Mouse (Mus musculus) kidney, adult 2 months (tissue): ENCODE measurements around the gene Nsl1. TPM values are rescaled to one million over a fixed set of nuclear protein-coding genes. Genes with fewer than 3 reads are reported as not detected.

ENCODE experiments used
- DNase-seq: peaks from one replicate; pipeline ENCODE4 v3.0.0; 2021
- H3K27ac ChIP-seq: fragments of 200-500 bp; 2 replicates; pipeline ENCODE4 v1.5.1; 2012; ENCODE audit warnings: low read depth, low read length, control low read depth, inconsistent platforms; ENCODE audit not compliant: insufficient read depth
- H3K27me3 ChIP-seq: fragments of 200-500 bp; replicated peaks from 2 replicates; pipeline ENCODE4 v1.6.1; 2012; ENCODE audit warnings: mild to moderate bottlenecking, moderate library complexity, low read length, inconsistent platforms; ENCODE audit not compliant: control insufficient read depth, insufficient read depth
- H3K36me3 ChIP-seq: fragments of 200-500 bp; 2 replicates; pipeline ENCODE4 v1.6.1; 2012; ENCODE audit warnings: mild to moderate bottlenecking, moderate library complexity, low read length, inconsistent platforms; ENCODE audit not compliant: control insufficient read depth, insufficient read depth
- H3K4me1 ChIP-seq: fragments of 200-500 bp; 2 replicates; pipeline ENCODE4 v1.6.1; 2011; ENCODE audit warnings: low read length; ENCODE audit not compliant: control insufficient read depth, insufficient read depth
- H3K4me3 ChIP-seq: fragments of 200-500 bp; 2 replicates; pipeline ENCODE4 v1.5.1; 2011; ENCODE audit warnings: mild to moderate bottlenecking, low read depth, low read length, control low read depth; ENCODE audit not compliant: insufficient read depth
- CTCF ChIP-seq: fragments of 200-500 bp; conservative IDR thresholded peaks from 2 replicates; pipeline ENCODE4 v1.5.1; 2011; ENCODE audit warnings: low read depth, mild to moderate bottlenecking, control low read depth, low read length, moderate library complexity, mixed read lengths; ENCODE audit not compliant: insufficient read depth, insufficient read length
- POLR2A ChIP-seq: fragments of 200-500 bp; IDR thresholded peaks from one replicate; pipeline ENCODE4 v1.6.1; 2011; ENCODE audit warnings: low read depth, low read length, control low read depth
- WGBS: fragments of 180-500 bp; shearing (Covaris S2); methylation state at CpG from one replicate; pipeline ENCODE4 v1.1.7; 2018; 5-methylcytosine and 5-hydroxymethylcytosine counted together
- polyA plus RNA-seq: library from polyadenylated mRNA; depleted of rRNA; stranded (reverse); fragments of >200 nt; gene quantifications from 2 replicates; pipeline ENCODE4 v1.2.3, GENCODE M21; 2012

Nsl1 gene
- polyA plus RNA-seq, 1 experiment: 0.31 TPM

DNA sequence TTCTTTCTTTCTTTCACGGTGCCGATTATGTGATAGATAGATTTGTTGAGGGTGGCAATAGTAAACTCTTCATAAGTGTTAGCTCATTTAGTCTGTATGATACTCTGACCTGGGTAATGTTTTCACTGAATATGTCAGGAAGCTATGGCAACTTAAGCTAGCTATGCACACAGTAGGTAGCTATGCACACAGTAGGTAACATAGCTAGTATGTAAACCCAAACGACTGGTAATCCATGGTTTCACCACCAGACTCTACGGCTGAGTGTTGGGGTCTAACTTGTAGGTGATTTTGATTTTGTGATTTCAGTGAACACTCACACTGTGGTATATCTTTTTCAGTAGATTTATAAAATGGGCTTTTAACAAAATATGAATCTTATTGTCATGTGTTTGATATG lies 24.8 kb upstream of the Nsl1 start:
- Histone ChIP-seq H3K4me3 (no peak overlapping the region), H3K27me3 (no peaks in the 10 kb centered on the region), H3K4me1 (no peaks in the 10 kb centered on the region), H3K36me3 (no peaks in the 10 kb centered on the region), H3K27ac (no peak overlapping the region)
- TF ChIP-seq CTCF (no peak), POLR2A (no peak)
- 91% methylated on average over 4 of the region's 4 CpGs for WGBS
- DNase-seq: no peak

GRCm38 (mm10) chr1:191041352-191041751 lies 21.5 kb upstream of the Nsl1 start:
- TF ChIP-seq CTCF (no peak), POLR2A (no peak)
- Histone ChIP-seq H3K4me3 (no peak overlapping the region), H3K27me3 (no peaks in the 10 kb centered on the region), H3K36me3 (no peaks in the 10 kb centered on the region), H3K27ac (no peak overlapping the region), H3K4me1 (no peaks in the 10 kb centered on the region)
- no peak for DNase-seq

GRCm38 (mm10) chr1:191042106-191042505 lies 20.7 kb upstream of the Nsl1 start:
- WGBS: 85% methylated on average over 5 of the region's 5 CpGs
- Histone ChIP-seq H3K27ac (no peak overlapping the region), H3K4me1 (no peaks in the 10 kb centered on the region), H3K36me3 (no peaks in the 10 kb centered on the region), H3K4me3 (no peak overlapping the region), H3K27me3 (no peaks in the 10 kb centered on the region)
- no peak for DNase-seq
- TF ChIP-seq POLR2A: no peak

GRCm38 (mm10) chr1:191042688-191043087 lies 20.1 kb upstream of the Nsl1 start:
- WGBS: 54% methylated on average over 3 of the region's 3 CpGs
- peak; percentile 18 for DNase-seq
- Histone ChIP-seq H3K27ac (no peak overlapping the region), H3K27me3 (no peaks in the 10 kb centered on the region), H3K4me1 (no peaks in the 10 kb centered on the region), H3K4me3 (no peak overlapping the region), H3K36me3 (no peaks in the 10 kb centered on the region)
- TF ChIP-seq CTCF (no peak), POLR2A (no peak)

GRCm38 (mm10) chr1:191045264-191045663 lies 17.5 kb upstream of the Nsl1 start:
- Histone ChIP-seq H3K4me1 (no peaks in the 10 kb centered on the region), H3K4me3 (no peak overlapping the region), H3K27ac (no peak overlapping the region), H3K36me3 (no peaks in the 10 kb centered on the region), H3K27me3 (no peaks in the 10 kb centered on the region)
- WGBS: 96% methylated on average over 2 of the region's 2 CpGs
- DNase-seq: no peak
- TF ChIP-seq CTCF (no peak), POLR2A (no peak)

DNA sequence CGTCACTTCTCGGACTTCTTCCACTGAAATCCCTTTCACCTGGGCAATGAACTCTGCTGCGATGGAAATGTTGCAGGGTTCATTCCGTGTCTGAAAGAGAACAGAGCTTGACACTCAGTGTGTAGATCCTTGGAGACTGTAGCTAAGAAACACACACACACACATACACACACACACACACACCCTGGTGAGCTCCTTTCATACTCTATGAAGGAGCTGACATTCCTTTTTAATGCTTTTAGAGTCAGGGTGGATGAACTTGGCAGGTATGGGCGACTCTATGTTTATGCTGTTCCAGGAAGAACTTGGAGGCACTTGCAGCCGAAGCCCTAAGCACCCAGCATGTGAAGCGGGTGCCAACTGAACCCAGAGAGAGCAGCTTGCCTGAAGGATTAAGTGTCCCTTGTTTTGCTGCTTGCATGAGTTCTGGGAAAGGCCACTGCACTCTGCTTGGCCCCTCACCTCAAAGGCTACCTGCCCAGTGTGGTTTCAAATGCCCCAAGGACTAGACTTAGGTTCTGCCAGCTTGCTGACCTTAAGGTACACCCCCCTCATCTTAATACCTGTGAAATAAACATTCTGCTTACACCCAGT lies 16.5 kb upstream of the Nsl1 start:
- peak; percentile 57 for DNase-seq
- Histone ChIP-seq H3K4me3 (no peak overlapping the region), H3K36me3 (no peaks in the 10 kb centered on the region), H3K4me1 (no peaks in the 10 kb centered on the region), H3K27ac (peak overlapping the region; percentile 32; the same call in 1 of the 2 replicates), H3K27me3 (no peaks in the 10 kb centered on the region)
- WGBS: 70% methylated on average over 7 of the region's 7 CpGs
- TF ChIP-seq CTCF: no peak

DNA sequence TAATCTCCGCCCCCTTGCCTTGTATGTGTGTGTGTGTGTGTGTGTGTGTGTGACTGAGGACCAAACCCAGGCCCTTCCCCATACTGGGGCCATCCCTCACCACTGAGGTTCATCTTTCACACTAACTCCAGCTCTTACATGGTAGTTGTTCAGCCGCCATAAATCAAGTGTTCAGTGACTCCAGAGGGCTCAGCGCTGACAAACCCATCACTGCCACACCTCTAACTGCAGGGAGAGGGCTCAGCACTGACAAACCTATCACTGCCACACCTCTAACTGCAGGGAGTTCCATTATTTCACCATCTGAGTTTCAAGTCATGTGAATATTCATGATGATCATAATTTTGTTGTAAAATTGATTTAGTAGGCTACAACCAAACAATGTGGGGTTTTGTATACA lies 9.3 kb upstream of the Nsl1 start:
- no peak for DNase-seq
- Histone ChIP-seq H3K27ac (no peak overlapping the region), H3K4me3 (no peak overlapping the region), H3K27me3 (no peaks in the 10 kb centered on the region), H3K4me1 (no peaks in the 10 kb centered on the region), H3K36me3 (no peaks in the 10 kb centered on the region)
- no peak for TF ChIP-seq CTCF
- TF ChIP-seq POLR2A: no peak
- 73% methylated on average over 3 of the region's 3 CpGs for WGBS
